Mouse (Mus musculus): ENCODE data around the gene Zfp687. TPM values are rescaled to one million over a fixed set of nuclear protein-coding genes. Genes with fewer than 3 reads are reported as not detected.

The Zfp687 gene
- 10 to 100 TPM; 26.2 to 26.6 TPM for total RNA-seq (2021)
- long read RNA-seq, experiment 1, partial matches to known transcripts: 7 of 10 reads
- long read RNA-seq, experiment 1, other reads (novel, unspliced or antisense): 3 of 10 reads
- long read RNA-seq, experiment 2, full-length matches to known transcripts: 1 of 15 reads
- long read RNA-seq, experiment 2, partial matches to known transcripts: 13 of 15 reads
- long read RNA-seq, experiment 2, other reads (novel, unspliced or antisense): 1 of 15 reads

DNA sequence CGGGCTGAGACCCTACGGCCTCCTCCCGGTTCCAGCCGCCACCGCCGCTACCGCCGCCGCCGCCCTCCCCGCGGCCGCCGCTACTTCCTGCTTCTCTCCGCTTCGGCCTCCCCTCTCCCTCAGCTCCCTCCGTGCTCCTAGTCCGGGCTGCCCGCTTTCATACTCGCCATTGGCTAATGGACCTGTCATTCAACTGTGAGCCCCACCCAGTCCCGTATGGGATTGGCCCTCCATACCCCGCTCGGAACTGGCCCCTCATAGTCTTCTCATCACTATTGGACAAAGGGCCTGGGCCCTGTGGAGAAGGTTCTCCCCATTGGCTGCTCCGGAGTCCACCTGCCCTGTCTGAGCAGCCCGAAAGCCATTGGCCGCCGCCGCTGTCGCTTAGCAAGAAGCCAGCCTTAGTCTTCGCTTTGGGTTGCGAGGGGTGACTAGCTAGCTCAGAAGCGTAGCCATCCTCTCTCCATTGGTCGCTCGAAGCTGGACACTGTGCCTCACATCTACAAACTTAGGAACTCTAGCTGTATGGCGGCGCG is at the start of gene Zfp687:
Zfp687 (minus strand) TSS at position 112 of the 536 bp plus-strand sequence.
- Histone ChIP-seq H3K27ac (peak within 1 kb of the TSS; percentile 92), H3K4me3 (peak within 1 kb of the TSS; percentile 78)
- peak; percentile 100 for DNase-seq (ENCODE audit: low spot score in 2 of 2)
- no peak for TF ChIP-seq CTCF (conservative IDR thresholded peaks at IDR 0.05)

DNA sequence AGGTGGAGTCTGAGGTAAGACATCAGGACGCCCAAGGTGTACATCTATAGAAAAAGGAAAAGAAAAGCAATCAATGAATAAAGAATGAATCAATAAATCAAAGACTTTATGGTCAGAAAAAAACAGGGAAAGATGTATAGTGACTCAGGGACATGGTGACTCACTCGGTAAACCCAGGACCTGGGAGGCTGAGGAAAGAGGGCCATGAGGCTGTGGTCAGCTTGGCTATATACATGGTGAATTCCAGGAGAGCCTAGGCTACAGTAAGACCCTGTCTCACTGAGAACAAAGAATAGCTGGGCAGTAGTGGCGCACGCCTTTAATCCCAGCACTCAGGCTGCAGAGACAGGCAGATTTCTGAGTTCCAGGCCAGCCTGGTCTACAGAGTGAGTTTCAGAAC is 48.5 kb upstream of the Zfp687 start:
- TF ChIP-seq CTCF (conservative IDR thresholded peaks at IDR 0.05): no peak
- Histone ChIP-seq H3K4me3 (no peak overlapping the region), H3K27ac (no peak overlapping the region)
- no peak for DNase-seq (ENCODE audit: low spot score in 2 of 2)

DNA sequence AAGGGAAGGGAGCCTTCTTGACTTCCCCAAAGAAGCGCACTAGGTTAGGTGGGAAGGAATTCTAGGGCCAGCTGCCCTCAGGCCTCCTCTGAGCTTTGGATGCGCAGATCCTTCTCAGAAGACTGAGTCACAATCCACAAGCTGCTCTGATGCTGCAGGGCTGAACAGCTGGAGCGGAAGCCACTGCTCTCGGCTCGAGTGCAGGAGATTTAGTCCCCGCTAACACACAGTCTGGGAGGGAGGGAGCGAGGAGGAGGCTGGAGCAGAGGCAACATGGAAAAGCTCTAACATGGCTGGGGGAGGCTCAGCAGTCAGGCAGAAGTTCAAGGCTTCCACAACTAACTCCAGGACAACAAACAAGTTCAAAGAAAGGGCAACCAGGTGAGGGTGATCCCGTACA is 42.8 kb upstream of the Zfp687 start:
- no peak for TF ChIP-seq CTCF (conservative IDR thresholded peaks at IDR 0.05)
- Histone ChIP-seq H3K27ac (peak overlapping the region; percentile 32; the same call in 1 of the 2 replicates), H3K4me3 (no peak overlapping the region)
- peak; percentile 25 to 57 for DNase-seq (ENCODE audit: low spot score in 2 of 2)

DNA sequence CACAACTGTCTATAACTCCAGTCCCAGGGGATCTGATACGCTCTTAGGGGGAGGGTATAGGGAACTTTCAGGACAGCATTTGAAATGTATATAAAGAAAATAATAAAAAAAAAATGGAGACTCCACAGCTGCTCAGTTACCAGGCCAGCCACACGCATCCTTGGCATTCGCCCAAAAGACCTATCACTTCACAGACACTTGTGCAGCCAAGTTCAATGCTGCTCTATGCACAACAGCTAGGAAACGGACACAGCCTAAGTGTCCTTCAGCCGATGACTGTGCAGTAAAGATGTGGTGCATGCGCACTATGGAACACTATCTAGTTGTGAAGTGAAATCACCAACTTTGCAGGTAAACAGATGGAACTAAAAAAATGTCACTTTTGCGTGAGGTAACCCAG is 41.0 kb upstream of the Zfp687 start:
- Histone ChIP-seq H3K4me3 (no peak overlapping the region), H3K27ac (no peak overlapping the region)
- TF ChIP-seq CTCF (conservative IDR thresholded peaks at IDR 0.05): no peak
- no peak for DNase-seq (ENCODE audit: low spot score in 2 of 2)

DNA sequence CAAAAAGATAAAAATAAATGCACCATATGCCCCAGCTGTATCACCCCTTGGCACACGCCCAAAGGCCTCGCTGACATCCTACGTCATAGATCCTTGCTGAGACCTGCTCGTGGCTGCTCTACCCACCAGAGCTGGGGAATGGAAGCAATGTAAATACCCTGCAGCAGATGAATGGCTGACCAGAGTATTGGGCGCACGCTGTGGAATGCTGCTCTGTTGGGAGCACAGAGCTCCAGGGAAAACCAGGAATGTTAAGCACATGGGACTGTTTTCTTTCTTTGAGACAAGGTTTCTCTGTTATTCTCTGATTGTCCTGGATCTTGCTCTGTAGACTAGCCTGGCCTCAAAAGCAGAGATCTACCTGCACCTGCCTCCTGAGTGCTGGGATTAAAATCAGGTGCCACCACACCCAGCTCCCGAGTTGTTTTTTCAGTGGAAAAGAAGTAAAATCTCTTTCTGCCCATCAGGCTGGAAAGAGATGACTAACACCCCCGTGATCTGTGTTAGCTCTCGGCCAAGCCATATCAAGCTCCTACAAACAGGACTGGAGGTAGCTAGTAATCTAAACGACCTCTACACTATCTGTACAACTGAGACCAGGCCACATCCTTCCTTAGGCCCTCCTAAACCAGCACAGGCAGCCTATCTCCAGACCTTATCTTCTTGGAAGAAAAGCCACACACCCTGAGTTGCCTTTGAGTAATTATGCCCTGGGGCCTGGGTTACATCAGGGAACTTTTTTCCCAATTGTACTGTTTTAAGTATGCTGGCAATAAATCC is 39.4 kb upstream of the Zfp687 start:
- peak overlapping the region; percentile 46; the same call in 1 of the 2 replicates for H3K27ac ChIP-seq
- TF ChIP-seq CTCF (conservative IDR thresholded peaks at IDR 0.05): no peak
- DNase-seq (ENCODE audit: low spot score in 2 of 2): peak in 1 of 2 experiments; percentile 30
- H3K4me3 ChIP-seq: no peak overlapping the region

DNA sequence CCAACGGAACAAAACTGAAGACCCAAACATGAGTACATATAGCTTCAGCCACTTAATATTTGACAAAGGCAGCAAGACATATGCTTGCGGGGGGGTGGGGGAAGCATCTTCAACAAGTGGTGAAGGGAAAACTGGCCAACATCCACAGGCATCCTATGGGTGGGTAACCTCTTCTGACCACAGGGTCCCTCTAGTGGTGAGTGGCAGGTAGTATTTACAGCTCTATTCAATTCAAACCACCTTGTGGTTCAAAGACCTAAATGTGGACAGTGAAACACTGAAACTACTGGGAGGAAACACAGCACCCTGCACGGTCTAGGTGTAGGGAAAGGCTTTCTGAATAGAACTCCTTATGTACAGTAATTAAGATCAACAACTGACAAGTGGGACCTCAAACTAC is 38.5 kb upstream of the Zfp687 start:
- H3K4me3 ChIP-seq: no peak overlapping the region
- no peak overlapping the region for H3K27ac ChIP-seq
- peak; percentile 87 for TF ChIP-seq CTCF (conservative IDR thresholded peaks at IDR 0.05)
- no peak for DNase-seq (ENCODE audit: low spot score in 2 of 2)

DNA sequence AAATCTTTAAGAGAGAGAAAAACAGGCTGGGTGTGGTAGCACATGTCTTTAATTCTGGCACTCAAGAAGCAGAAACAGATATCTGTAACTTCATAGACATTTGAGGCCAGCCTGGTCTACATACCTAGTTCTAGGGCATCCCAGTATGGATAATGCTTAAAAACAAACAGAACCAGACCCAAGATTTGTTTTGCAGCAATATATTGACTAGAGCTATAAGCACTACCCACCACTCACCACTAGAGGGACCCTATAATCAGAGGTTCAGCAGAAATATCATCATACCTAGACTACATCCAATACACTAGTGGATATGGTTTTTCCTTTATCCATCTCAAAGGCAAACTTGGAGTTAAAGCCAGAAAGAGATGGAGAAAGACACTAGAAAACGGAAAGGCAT is 37.7 kb upstream of the Zfp687 start:
- H3K27ac ChIP-seq: no peak overlapping the region
- peak; percentile 37 to 46 for DNase-seq (ENCODE audit: low spot score in 2 of 2)
- peak; percentile 86 for TF ChIP-seq CTCF (conservative IDR thresholded peaks at IDR 0.05)
- H3K4me3 ChIP-seq: no peak overlapping the region

DNA sequence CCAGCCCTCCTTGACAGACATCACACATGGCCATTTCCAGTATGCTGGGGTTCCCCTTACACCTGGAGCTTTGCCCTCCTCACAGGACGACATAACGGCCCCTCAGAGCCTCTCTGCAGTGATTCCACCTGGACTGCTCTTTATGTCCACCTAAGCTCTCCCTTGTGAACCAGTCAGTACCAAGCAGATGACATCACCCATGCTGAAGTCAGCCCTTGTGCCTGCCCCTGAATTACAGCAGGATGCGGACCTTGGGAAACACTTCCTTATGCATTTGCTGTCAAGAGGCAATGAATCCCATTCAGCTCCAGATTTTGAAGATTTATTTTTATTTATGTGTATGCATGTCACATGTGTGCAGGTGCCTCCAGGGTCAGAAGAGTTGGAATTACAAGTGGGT is 32.7 kb upstream of the Zfp687 start:
- DNase-seq (ENCODE audit: low spot score in 2 of 2): no peak
- H3K27ac ChIP-seq: no peak overlapping the region
- H3K4me3 ChIP-seq: no peak overlapping the region
- TF ChIP-seq CTCF (conservative IDR thresholded peaks at IDR 0.05): no peak

DNA sequence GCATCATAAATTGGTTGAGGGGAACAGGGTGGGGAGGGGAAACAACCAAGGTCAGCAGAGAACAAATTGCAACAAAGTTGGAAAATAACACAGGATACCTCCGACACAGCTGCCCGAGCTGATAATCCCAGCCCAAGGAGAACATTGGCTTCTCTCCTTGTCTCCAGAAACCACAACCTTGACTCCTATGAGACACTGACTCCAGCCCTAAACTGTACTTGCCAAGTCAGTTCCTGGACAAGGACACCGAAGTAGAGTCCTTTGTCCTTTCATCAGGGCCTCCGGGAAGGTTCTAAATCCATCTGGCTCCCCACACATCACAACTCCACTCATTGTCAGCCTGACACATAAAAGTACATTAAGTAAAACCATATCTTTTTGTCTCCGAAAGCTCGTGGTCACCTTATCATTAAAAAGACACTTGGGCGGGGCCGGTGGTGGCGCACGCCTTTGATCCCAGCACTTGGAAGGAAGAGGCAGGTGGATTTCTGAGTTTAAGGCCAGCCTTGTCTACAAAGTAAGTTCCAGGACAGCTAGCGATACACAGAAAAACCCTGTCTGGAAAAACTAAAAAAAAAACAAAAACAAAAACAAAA is 31.3 kb upstream of the Zfp687 start:
- no peak overlapping the region for H3K27ac ChIP-seq
- no peak overlapping the region for H3K4me3 ChIP-seq
- DNase-seq (ENCODE audit: low spot score in 2 of 2): no peak
- TF ChIP-seq CTCF (conservative IDR thresholded peaks at IDR 0.05): no peak

DNA sequence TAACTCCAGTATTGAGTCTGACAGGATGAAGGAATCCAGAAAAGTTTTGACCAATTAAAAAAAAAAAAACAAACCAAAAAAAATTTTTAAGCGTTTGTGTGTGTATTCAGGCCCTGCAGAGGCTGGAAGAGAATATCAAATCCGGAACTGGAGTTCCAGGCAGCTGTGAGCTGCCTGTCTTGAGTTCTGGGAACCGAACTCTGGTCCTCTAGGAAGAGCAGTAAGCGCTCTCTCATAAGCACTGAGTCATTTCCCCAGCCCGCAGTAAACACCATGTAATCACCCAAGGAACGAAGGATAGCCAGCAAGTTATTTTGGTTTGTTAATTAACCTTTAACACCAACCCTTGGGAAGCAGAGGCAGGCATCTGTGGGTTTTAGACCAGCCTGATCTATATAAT is 28.0 kb upstream of the Zfp687 start:
- DNase-seq (ENCODE audit: low spot score in 2 of 2): no peak
- Histone ChIP-seq H3K27ac (no peak overlapping the region; the same call in 1 of the 2 replicates), H3K4me3 (no peak overlapping the region)
- no peak for TF ChIP-seq CTCF (conservative IDR thresholded peaks at IDR 0.05)

DNA sequence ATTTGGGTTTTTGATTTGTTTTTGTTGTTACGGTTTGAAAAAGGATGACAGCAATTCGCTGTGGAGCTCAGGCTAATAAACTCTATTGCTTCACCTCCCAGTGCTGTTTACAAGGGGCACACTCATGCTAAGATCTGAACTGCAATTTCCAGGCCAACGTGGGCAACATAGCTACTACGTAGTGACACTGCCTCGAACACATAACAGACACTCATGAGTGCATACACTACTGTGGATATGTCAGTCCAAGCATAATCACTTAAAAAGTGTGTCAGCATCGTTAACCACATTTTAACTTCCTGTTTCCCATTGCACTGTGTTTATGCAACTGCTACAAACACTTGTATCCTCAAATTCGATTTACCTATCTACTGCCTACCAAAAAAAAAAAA is 27.6 kb upstream of the Zfp687 start:
- DNase-seq (ENCODE audit: low spot score in 2 of 2): no peak
- Histone ChIP-seq H3K4me3 (peak overlapping the region; percentile 89), H3K27ac (peak overlapping the region; percentile 91)
- TF ChIP-seq CTCF (conservative IDR thresholded peaks at IDR 0.05): no peak

DNA sequence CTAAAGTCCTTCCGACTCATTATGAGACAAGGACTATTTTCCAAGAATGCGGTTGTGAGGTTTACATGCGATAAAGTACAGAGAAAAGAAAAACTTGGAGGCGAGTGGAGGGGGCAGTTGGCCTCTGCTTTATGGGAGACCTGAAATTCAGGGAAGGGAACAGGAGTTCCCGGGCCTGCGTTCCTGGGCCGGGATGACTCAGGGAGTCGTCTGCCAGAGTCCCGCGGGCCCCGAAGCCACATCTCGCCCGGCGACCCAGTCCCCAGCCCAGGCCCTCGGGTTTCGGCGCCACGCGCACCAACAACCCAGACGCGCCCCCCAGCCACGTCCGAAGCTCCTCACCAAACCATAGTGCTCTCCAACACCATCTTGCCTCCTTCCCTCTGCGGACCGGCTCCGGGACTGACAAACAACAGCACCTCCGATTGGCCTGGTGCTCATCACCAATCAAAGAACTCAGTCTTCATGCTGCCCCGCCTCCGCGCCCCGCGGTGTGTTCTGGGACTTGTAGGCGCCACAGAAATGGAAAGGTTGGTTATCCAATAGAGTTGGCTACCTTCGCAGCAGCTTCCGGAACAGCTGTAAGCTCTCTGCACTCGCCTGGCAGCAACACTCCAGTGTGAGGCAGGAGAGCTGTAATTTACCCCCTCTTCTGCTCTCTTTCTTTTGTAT is 27.1 kb upstream of the Zfp687 start, which contains the start of gene Psmd4:
Psmd4 (minus strand) TSS at position 449 of the 672 bp plus-strand sequence.
- peak within 1 kb of the TSS; percentile 91 for H3K27ac ChIP-seq
- no peak for TF ChIP-seq CTCF (conservative IDR thresholded peaks at IDR 0.05)
- H3K4me3 ChIP-seq: peak within 1 kb of the TSS; percentile 89
- peak; percentile 97 to 98 for DNase-seq (ENCODE audit: low spot score in 2 of 2)

Data from layer of hippocampus, adult 2 months (tissue).